Mouse (Mus musculus) gastrocnemius, adult 8-10 months (tissue): ENCODE data around the gene Pole4. TPM values are rescaled to one million over a fixed set of nuclear protein-coding genes. Genes with fewer than 3 reads are reported as not detected.
"Not testable (repeated sequence)": the region's sequence is repeated elsewhere in the genome, so short reads cannot be mapped to it uniquely, and the experiment has no call there.

Experiments
- DNase-seq, 2 experiments: peaks; one replicate each; pipeline ENCODE4 v3.0.0; 2022; ENCODE audit warnings: low spot score in 2 of 2
- total RNA-seq, 4 experiments: library from RNA; stranded (reverse); gene quantifications; 2 replicates each; pipeline ENCODE4 v1.2.4; 2022

The Pole4 gene
- total RNA-seq, 4 experiments from 2014 or later = 19.6 to 27.0 (median 20.2) TPM

DNA sequence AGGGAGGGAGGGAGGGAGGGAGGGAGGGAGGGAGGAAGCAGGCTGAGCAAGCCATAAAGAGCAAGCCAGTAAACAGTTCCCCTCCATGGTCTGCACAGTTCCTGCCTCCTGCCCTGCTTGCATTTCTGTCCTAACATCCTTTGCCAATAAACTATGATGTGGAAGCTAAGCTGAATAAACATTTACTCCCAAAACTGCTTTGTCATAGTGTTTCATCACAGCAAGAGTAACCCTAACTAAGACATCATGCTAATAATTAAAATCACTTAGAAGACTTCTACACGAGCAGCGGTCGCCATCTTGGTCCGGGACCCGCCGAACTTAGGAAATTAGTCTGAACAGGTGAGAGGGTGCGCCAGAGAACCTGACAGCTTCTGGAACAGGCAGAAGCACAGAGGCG lies 79.8 kb downstream of the Pole4 start:
- not testable (repeated sequence) for DNase-seq

DNA sequence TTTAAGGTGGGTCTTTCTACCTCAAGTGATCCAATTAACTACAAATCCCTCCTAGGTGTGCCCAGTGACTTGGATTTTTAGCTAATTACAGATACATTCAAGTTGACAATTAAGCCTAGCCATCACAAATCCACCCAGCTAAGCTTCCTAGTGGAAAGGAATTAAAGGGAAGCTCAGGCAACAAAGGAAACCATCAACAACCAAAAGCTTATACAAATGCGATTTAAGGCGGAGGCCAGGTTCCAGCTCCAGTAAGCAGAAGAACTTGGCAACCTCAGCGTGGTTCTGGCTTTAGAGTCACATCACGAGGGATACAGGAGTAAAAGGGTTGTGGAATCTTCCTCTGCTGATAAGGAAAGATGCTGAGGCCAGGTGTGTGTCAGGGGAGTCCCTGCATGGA lies 92.0 kb downstream of the Pole4 start:
- DNase-seq = no peak

DNA sequence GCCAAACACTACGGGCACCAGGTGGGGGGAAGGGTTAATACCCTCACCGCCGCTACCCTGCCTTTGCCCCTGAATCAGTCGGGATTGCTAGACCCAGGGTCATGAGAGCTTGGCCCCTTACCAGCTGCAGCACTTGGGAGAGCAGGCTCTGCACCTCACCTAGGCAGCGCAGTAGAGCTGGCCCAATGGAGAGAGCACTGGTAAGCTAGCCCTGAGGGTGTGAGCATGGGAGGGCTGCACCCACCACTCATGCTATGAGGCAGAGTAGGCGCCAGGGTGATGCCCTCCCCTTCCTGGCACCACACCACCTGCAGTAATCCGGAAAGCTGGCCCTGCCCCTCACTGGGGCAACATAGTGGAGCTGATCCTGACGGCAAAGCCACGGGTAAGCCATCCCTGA lies 94.1 kb downstream of the Pole4 start:
- DNase-seq = no peak

DNA sequence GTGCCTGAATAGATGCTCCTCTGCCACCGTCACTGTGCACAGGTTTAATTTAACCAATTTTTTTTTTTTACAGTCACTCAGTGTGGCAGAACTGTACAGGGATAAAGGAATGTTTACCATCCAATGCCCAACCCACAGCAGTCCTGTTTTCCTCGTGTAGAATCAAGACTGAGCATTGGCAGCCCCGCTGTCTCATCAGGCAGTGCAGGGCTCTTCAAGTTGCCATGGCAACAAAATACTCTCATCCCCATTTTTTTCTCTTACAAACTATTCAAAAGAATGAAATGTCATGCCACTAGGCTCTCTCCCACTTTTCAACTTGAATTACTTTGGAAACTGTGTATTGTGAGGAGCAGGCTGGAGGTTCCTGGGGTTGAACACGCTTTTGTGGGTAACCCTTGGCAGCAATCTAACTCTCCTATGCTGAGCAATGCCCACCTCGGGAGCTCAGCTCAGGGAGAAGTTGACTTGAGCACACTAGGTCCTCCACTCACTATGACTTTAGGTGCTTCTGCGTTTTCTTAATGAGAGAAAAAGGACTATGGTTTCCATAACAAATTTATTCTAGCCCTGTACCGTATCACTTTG lies 95.7 kb downstream of the Pole4 start:
- no peak for DNase-seq

DNA sequence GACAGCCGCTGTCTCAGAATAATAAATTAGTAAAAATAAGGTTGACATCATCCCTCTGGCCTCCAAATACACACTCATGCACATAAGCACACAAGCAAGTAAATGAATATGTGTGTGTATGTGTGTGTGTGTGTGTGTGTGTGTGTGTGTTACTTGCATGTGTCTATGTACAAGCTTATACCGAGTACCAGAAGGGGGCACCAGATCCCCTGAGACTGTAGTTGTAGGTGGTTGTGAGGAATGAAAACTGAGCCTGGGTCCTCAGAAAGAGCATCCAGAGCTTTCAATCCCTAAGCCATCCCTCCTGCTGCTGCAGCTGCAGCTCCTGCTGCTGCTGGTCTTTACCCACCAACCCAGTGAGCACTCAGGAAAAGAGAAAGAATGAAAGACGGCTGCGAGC lies 96.4 kb downstream of the Pole4 start:
- DNase-seq = no peak

DNA sequence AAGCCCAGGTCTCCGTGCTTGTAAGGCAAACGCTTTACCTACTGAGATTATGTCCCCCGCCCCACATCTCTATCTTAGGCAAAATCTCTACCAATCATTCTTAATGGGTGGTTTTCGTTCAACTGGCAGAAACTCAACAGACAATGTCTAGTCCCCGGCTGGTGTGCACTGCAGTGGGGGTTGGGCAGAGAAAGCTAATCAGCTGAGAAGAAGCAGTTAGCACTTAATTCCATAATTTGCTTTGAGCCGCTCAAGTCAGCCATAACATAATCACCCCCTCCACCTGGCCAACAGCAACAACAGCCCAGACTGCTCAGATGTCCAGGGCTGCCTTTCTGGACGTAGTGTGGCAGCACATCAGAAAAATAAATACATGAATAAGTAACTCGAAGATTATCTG lies 100.4 kb downstream of the Pole4 start:
- DNase-seq = no peak

DNA sequence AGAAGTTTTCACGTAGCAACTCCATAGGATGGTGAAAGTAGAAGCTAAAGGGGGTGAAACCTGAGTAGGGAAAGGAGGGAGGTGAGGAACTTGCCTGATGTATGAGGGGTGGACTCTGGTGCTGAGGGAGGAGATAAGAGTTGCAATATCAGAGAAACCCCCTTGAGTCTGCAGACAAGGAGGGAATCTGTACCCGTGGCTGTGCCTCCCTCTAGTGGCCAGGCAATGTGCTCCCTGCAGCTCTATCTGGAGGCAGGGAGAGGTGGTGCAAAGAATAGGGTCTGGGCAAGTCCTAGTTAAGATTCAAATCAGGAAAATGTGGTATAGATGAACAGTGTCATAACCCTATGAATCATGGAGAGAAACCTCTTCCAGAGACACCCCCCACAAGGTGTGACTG lies 101.5 kb downstream of the Pole4 start:
- no peak for DNase-seq

DNA sequence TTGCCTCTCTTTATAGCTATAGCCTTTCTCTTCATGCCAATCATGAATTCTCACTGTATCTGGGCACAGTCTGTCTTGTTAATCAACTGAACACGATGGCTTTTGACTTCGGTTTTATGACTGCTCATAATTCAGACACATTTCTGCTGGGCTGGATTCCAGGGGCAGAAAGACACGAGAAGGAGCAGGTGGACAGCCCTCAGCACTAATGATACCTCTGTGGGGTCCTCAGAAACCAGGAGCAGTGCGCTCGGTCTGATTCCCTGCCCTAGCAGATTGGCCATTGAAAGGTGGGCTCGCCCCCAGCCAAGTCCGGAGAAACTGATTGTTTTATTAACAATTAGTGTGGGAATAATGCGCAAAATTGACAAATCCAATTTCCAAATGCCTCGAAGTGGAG lies 101.9 kb downstream of the Pole4 start:
- DNase-seq = no peak

DNA sequence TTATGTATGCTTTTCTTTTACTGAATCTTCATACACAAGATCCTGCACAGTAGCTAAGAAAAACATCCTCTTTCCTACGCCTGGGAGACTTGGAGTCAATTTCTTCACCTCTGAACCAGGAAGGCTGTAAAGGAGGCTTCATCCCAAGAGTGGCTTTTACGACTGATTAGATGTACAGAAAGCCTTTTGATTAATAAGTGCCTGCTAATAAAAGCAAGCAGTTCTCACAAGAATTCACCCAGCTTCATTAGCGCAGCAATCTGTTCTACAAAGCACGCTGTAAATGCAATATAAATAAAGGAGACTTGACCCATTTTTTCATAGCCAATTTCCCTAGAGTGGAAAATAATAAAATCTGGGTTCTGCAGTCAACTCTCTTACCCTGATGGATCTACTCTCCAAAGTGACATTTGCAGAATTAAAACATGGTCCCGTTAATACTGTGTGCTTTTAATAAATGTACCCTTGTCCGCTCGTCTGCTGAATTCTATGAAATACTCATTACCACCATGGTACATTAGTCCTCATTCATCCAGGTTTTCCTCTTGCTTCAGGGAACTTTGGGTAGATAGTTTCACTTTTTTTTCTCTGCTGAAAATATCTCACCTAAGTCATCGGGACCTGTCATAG lies 109.6 kb downstream of the Pole4 start:
- DNase-seq = no peak

DNA sequence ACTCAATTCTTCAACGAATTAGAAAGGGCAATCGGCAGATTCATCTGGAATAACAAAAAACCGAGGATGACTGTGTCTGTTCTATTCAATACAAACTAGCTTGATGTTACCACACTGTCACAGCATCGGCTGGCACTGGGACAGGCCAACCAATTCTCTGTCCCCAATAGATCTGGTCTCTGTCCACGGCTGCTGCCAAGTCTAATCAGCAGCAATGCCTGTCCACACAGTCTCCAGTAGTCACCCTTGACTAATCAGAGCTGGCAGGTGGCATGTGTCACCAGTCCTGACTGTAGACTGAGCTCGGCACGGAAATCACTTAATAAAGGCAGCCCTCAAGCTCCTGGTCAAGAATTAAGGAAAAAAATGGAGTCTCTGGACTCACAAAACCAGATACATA lies 115.8 kb downstream of the Pole4 start:
- DNase-seq = no peak

DNA sequence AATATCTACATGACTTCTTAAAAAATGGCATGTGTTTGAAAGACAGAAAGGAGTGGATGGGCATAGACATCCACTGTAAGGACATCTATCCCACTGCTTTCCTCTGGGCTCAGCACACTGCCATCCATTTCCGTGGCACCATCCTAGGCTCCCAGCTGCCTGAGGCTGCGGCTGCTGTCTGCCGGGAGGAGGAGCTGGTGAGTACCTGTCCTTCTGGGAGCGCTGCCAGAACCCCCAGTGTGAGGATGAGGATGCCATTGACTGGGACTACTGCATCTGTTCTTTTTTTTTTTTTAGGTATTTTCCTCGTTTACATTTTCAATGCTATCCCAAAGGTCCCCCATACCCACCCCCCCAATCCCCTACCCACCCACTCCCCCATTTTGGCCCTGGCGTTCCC lies 119.8 kb downstream of the Pole4 start:
- no peak for DNase-seq

DNA sequence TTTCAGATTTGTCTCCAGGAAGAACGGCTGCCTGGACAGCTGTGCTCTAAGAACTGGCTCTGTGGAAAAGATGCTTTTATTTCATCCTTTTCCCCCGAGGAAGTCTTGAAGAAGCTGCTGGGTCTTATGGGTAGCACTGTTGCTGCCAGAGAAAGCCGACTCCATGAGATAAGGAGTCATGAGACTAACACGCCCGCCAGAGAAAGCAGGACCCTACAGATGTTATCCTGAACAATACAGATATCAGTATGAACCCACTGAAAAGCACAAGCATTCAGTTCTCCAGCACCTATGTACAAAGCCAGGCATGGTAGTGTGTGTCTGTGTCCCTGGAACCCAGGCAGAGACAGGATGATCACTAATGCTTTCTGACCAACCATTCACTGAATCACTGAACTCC lies 129.7 kb downstream of the Pole4 start:
- no peak for DNase-seq

Other genes with a start within 250 kb of the Pole4 start
- 100 to 1,000 TPM; 261 to 301 (median 287) TPM for gene Hk2, start 69.1 kb upstream of the Pole4 start, total RNA-seq
- under 1 TPM in 1 of 4 experiments, not detected in 3; 0.61 TPM for gene Sema4f, start 234.4 kb upstream of the Pole4 start, total RNA-seq
- not detected for gene M1ap, start 241.5 kb upstream of the Pole4 start, total RNA-seq